Mouse (Mus musculus): ENCODE measurements around the gene Igf2r.

The Igf2r gene

DNA sequence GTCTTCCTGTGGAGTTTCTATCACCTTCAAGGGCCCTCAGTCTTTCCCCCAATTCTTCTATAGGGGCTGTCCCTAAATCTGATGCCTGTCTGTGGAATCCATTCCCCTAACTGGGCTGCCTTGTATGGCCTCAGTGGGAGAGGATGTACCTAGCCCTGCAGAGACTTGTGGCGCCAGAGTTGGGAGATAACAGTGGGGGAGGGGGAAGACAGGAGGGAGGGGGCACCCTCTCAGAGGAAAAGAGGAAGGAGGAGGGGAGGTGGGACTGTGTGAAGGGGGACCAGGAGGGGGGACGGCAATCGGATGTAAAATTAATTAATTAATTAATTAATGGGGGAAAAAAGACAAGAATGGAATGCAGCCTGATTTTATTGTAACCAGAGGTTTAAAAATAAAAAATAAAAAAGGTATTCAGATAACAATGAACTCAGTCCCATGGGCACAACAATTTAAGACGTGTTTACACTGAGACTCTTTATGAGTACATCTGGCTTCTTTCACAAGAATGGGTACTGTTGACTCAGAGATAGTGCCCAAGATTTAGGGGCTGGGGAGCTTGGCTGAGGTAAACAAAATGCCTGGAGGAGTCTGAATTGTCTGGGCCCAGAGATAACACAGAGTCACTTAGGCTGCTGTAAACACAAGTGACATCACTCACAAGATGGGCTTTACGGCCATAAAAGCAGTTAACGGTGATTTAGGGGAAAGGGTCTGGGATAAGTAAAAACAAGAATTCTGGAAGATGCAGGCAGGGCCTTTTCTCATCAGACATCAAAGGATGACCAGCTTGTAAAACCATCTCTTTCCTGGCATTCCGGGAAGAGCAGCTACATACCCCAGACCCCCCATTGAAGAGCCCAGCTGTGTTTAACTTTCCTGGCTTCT is 100.7 kb downstream of the Igf2r start:
- DNase-seq = no peak

DNA sequence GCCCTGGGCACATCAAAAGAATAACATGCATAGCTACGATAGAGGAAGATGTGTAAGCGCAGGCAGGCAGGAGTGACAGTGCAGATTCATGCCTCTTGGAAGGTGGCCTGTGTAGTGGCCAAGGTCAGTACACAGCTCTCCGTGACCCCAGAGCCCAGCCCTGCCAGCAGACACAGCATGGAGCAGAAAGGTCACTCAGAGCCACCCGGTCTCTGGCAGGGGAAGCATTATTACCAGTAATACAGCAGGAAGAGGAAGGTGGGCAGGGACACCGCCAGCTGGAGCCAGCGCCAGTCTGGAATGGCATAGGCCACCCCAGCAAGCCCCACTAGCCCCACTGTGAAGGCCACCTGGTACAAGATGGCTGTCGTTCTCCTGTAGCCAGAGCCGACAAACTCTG is 105.3 kb downstream of the Igf2r start:
- no peak for DNase-seq

GRCm38 (mm10) chr17:12660572-12661260 is 108.7 kb downstream of the Igf2r start:
- DNase-seq = no peak

DNA sequence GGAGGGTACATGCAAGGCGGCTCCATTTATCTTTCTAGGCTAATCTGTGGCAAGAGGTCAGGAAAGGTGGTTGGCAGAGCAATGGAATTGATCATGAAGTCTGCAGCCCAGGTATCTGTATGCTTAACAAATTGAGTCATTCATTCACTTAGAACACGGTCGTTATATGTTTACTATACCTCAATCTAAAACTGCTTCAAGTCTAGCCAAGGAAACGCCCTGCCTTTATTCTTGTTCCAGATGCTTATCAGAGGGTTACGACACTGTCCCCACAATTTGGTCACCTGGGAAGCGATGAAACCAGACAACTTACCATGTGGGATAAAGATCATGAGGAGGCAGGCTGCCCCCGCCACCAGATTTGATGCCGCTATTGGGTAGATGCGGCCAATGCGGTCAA is 110.2 kb downstream of the Igf2r start:
- no peak for DNase-seq

GRCm38 (mm10) chr17:12658784-12659183 is 110.7 kb downstream of the Igf2r start:
- DNase-seq = no peak

GRCm38 (mm10) chr17:12655826-12656225 is 113.6 kb downstream of the Igf2r start:
- no peak for DNase-seq

- no peak for DNase-seq
Measured at GRCm38 (mm10) chr17:12654061-12654460, 115.4 kb downstream of the Igf2r start.

GRCm38 (mm10) chr17:12652604-12653003 is 116.9 kb downstream of the Igf2r start:
- DNase-seq = no peak

DNA sequence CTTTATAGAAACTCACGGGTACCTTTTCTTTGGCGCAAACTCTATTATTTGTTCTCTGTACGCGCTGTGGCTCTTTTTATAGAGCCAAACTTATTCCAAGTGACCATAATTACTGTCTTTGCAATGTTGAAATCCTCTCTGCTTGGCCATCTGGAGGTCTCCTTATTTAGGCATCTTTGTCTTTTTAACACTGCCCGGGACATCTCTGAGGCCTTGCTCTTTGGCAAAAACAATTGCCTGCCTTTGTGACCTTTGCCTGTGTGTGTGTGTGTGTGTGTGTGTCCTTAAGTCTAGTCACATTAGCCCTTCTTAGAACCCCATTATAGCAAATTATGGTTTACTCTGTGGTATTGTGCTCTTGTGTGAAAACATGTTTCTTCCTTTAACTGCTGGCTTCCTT is 124.0 kb downstream of the Igf2r start:
- DNase-seq = no peak

DNA sequence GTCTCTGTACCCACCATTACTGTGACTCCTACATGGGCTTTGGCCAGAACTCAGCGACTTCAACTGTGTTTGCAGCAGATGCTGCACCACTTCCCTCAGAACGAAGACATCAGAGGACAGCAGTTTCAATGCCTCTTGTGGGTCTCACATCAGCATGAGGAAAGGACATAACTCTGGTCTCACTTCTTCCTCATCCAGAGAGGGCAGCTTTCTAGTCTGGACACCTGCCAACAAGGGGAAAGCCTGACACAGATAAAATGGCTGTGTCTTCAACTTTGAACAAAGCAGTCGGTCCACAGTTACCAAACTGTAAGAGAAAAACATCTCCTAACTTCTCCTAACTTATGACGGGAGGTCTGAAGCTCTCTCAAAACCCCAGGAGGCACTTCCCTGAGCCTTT is 128.4 kb downstream of the Igf2r start:
- no peak for DNase-seq

DNA sequence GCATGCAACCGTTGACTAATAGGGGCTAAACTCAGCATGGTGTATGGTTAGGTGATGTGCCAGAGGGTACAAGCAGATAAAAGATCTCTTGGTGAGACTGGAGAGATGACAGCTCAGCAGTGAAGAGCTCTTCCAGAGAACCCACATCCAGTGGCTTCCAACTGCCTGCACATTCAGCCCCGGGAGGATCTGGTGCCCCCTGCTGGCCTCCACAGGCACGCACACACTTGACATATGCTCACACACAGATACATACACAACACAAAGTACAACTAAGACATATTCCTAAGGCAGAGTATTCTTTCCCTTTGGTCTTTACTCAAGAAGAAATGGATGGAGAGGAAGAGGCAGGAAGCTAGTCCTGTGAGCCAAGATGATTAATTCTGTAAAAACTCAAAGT is 129.9 kb downstream of the Igf2r start:
- no peak for DNase-seq

GRCm38 (mm10) chr17:12634814-12635213 is 134.7 kb downstream of the Igf2r start:
- DNase-seq = no peak

All from spleen, adult 18-20 months (tissue).